Mouse (Mus musculus) bone marrow, adult 2 months (tissue): ENCODE measurements at regions not wholly inside any gene's neighbourhood (a gene's known extent, or its start where the extent isn't known, plus 50 kb on each side); places are given as distances from the start of the nearest gene placed in this dataset.

Source experiments
- CTCF ChIP-seq: fragments of 200-500 bp; IDR thresholded peaks from 2 replicates; pipeline ENCODE4 v1.5.1; 2011; ENCODE audit warnings: low read length, control low read depth; ENCODE audit not compliant: control insufficient read depth, insufficient read depth
- POLR2A ChIP-seq: fragments of 200-500 bp; IDR thresholded peaks from 2 replicates; pipeline ENCODE4 v1.6.1; 2011; ENCODE audit warnings: low read depth, mild to moderate bottlenecking, control low read depth, low read length, borderline replicate concordance; ENCODE audit not compliant: control insufficient read depth

- TF ChIP-seq CTCF (no peak), POLR2A (no peak)
These were observed 375.9 kb downstream of the Psat1 start for GRCm38 (mm10) chr19:15571204-15571603.
